Mouse (Mus musculus) cerebellum, adult 2 months (tissue): ENCODE measurements at regions not wholly inside any gene's neighbourhood (a gene's known extent, or its start where the extent isn't known, plus 50 kb on each side); places are given as distances from the start of the nearest gene placed in this dataset.

ENCODE experiments used
- DNase-seq, 2 experiments: peaks; one replicate each; pipeline ENCODE4 v3.0.0; 2021
- H3K27ac ChIP-seq: fragments of 200-500 bp; 2 replicates; pipeline ENCODE4 v1.5.1; 2012; ENCODE audit warnings: low read length, control low read depth, inconsistent platforms; ENCODE audit not compliant: insufficient read depth
- H3K27me3 ChIP-seq: fragments of 200-500 bp; 2 replicates; pipeline ENCODE4 v1.6.1; 2012; ENCODE audit warnings: inconsistent platforms, mild to moderate bottlenecking, low read length, moderate library complexity; ENCODE audit not compliant: control insufficient read depth, insufficient read depth
- H3K4me1 ChIP-seq: fragments of 200-500 bp; 2 replicates; pipeline ENCODE4 v1.6.1; 2011; ENCODE audit warnings: low read length; ENCODE audit not compliant: control insufficient read depth, insufficient read depth
- H3K4me3 ChIP-seq: fragments of 200-500 bp; replicated peaks from 2 replicates; pipeline ENCODE3; 2011; ENCODE audit warnings: mild to moderate bottlenecking, low read depth, low read length, control low read depth; ENCODE audit not compliant: insufficient read depth
- CTCF ChIP-seq: fragments of 200-500 bp; IDR thresholded peaks from 2 replicates; pipeline ENCODE4 v1.5.1; 2011; ENCODE audit warnings: low read depth, mild to moderate bottlenecking, control low read depth, low read length, moderate library complexity, borderline replicate concordance; ENCODE audit not compliant: insufficient read depth
- POLR2A ChIP-seq: fragments of 200-500 bp; IDR thresholded peaks from 2 replicates; pipeline ENCODE4 v1.6.1; 2011; ENCODE audit warnings: low read length, control low read depth, borderline replicate concordance; ENCODE audit not compliant: insufficient read depth
- WGBS: fragments of 180-500 bp; shearing (Covaris S2); methylation state at CpG from one replicate; pipeline ENCODE4 v1.1.7; 2018; 5-methylcytosine and 5-hydroxymethylcytosine counted together

DNA sequence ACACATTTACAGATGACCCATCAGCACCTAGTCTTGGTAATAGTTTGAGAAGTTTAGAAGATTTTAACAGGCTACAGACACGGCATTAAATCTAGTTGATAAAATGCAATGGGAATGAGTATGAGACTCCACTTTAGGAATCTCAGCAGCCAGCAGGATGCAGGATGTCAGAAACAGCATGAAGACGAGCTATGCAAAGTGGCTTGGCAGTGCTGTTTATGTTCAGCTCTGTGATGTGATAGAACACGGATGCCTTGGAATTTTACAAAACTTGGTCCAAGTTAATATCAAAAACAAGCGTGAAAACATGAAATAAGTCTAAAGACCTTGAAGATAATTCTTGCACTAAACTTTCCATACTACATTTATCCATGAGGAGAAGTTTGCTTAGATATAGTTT lies 193.0 kb downstream of the Pou4f1 start:
- no peak for DNase-seq
- TF ChIP-seq CTCF (no peak), POLR2A (no peak)
- Histone ChIP-seq H3K27ac (no peak overlapping the region), H3K27me3 (no peaks in the 10 kb centered on the region; the same call in 1 of the 2 replicates), H3K4me1 (peaks cover 2% of the 10 kb centered on the region; the same call in 1 of the 2 replicates), H3K4me3 (no peak overlapping the region)
- WGBS: 43% methylated on average over 4 of the region's 4 CpGs

DNA sequence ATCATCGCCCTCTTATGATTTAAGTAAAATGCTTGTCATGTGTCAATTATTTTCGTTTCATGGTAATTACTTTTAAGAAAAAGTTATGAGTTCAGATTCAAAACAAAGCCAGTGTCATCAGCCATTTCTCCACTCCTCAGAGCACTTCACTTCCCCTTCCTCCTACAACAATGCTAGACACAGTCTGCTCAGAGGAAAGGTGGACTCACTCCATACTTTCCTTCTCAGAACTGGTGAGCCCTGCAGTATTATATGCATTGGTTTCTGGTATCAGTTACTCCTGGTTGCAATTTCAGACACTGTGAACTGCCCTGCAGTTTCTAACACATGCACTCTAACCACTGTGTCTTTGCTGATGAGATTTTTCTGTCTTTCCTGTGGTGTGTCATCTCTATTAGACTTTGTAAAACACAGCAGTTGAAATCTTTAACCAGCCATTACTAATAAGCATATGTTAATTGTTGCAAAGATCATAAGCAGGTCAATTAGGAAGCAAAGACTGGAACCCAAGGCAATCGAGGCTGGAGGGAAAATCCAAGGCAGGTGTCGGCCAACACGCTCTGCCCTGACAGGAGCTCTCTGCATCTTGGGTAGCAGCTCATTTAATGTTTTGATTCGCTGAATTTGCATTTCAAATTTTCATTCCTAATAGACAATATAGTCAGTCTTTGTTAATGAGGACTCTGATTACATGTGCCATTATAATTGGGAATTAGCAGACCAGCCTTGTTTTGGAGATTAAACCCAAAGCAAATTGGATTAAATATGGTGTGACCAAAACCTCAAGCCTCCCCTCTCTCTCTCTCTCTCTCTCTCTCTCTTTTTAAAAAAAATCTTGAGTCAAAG lies 202.7 kb downstream of the Pou4f1 start:
- Histone ChIP-seq H3K27me3 (no peaks in the 10 kb centered on the region), H3K4me1 (no peaks in the 10 kb centered on the region), H3K27ac (no peak overlapping the region), H3K4me3 (no peak overlapping the region)
- TF ChIP-seq CTCF (no peak), POLR2A (no peak)
- DNase-seq: no peak
- 63% methylated on average over 6 of the region's 6 CpGs for WGBS

DNA sequence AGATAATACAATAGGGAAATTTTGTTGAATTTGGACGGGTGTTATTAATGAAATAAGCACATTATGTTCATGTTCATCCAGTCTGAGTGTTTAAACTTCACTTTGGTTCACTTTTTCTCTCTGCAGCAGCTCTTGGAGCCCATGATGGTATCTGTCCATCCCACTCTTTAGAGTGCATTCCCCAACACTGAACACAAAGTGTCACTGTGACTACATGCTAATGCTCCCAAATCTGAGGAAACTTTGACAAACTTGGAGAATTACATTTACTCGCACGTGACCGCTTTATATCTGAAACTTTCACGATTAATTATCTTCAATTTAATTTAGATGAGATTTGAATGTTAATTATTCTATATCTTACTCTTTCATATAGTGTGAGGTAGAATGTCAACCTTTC lies 250.8 kb downstream of the Pou4f1 start:
- no peaks in the 10 kb centered on the region for H3K27me3 ChIP-seq
- no peaks in the 10 kb centered on the region for H3K4me1 ChIP-seq
- 72% methylated on average over 5 of the region's 5 CpGs for WGBS
- no peak overlapping the region for H3K27ac ChIP-seq
- no peak overlapping the region for H3K4me3 ChIP-seq
- DNase-seq: no peak
- no peak for TF ChIP-seq POLR2A
- no peak for TF ChIP-seq CTCF

DNA sequence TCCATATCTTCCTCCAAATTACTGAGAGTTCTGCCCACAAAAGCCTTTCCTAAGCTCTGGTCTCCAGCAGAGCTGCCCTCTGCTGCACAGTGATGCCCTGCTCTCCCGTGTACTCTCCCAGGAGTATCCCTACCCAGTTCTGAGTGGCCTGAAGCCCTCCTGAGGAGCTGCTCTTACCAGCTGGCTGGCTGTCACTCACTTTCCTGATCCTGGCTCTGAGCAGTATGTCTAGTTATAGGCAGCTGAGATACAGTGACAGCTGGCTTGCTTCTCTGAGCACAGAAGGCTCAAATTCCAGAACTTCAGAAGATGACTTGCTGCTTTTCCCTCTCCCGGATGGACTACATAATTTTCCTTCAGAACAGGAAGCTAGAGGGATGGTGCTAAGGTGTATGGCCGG lies 257.1 kb downstream of the Pou4f1 start:
- 39% methylated on average over 3 of the region's 3 CpGs for WGBS
- peak in 1 of 2 experiments; percentile 1 for DNase-seq
- no peak overlapping the region for H3K27ac ChIP-seq
- TF ChIP-seq CTCF: no peak
- TF ChIP-seq POLR2A: no peak
- H3K4me3 ChIP-seq: no peak overlapping the region
- H3K27me3 ChIP-seq: no peaks in the 10 kb centered on the region
- H3K4me1 ChIP-seq: peaks cover 6% of the 10 kb centered on the region

DNA sequence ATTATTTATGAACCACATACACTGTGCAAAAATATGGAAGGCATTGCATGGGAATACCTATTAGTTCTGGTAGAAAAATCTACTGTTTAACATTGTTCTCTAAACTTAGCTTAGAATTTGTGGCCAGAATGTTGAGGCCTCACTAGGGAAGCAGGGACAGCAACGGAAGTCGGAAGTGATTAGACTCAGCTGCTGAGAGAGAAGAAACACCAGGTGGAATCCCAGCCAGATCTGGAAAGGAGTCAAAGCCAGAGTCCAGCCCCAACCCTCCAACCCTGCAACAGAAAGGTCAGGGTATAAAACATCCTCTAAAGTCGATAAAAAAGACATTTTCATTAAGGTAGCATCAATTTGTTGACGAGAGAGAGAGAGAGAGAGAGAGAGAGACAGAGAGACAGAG lies 258.9 kb downstream of the Pou4f1 start:
- TF ChIP-seq POLR2A: no peak
- no peak for DNase-seq
- peaks cover 6% of the 10 kb centered on the region for H3K4me1 ChIP-seq
- no peak overlapping the region for H3K4me3 ChIP-seq
- no peaks in the 10 kb centered on the region for H3K27me3 ChIP-seq
- H3K27ac ChIP-seq: no peak overlapping the region
- WGBS: 42% methylated on average over 4 of the region's 4 CpGs

DNA sequence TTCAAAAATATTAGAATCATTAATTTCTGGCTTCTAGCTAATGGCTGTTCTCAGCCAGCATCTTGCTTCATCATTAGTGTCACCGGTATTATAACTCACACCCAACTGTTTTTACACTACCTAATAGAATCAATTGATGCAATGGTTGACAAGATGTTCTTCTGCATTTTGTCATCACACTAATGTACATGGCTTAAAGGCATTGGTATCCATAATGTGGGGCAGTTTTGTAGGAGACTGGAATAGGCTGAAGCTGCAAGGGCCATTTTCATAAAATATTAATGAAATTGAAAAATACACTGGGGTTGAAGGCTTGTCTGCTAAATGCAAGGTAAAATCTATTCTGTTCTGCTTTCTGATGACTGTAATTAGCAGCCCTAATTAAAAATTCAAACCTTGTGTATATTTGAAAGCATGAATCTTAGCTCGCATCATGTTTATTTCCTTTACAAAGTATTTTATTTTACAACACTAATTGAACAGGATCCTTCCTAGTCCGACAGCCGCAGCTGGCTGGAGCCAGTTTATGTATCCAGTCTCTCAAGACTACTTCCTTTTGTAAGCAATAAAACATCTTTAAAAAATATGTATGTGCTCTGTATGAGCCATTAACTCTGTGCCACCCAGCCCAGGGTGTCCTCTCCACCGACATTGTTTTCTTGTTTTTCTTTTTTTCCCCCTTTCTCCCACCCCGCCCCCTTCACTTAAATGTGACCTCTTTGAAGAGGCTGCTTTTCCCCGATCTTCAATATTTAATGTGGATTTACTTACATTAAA lies 259.6 kb downstream of the Pou4f1 start:
- no peak for TF ChIP-seq POLR2A
- 78% methylated on average over 7 of the region's 7 CpGs for WGBS
- DNase-seq: no peak
- no peaks in the 10 kb centered on the region for H3K27me3 ChIP-seq
- H3K27ac ChIP-seq: no peak overlapping the region
- peaks cover 6% of the 10 kb centered on the region for H3K4me1 ChIP-seq
- no peak overlapping the region for H3K4me3 ChIP-seq

DNA sequence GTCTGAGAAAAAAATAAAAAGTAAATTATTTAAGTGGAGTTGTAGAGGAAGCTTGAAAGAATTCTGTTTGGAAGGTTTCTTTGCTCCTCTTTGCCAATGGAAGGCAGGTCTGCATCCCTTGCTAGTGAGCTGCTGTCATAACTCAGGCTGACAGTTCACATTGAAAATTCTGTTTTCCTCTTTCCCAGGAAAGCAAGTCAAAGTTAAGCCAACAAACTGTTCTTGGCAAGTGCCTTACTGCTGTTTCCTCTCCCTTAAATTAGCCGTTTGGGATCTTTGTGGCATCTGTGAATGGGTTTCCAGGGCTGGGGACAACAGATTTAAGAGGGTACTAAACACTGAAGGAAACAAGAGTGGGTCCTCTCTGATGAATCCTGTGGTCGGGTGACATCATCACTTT lies 261.2 kb downstream of the Pou4f1 start:
- 44% methylated on average over 2 of the region's 2 CpGs for WGBS

DNA sequence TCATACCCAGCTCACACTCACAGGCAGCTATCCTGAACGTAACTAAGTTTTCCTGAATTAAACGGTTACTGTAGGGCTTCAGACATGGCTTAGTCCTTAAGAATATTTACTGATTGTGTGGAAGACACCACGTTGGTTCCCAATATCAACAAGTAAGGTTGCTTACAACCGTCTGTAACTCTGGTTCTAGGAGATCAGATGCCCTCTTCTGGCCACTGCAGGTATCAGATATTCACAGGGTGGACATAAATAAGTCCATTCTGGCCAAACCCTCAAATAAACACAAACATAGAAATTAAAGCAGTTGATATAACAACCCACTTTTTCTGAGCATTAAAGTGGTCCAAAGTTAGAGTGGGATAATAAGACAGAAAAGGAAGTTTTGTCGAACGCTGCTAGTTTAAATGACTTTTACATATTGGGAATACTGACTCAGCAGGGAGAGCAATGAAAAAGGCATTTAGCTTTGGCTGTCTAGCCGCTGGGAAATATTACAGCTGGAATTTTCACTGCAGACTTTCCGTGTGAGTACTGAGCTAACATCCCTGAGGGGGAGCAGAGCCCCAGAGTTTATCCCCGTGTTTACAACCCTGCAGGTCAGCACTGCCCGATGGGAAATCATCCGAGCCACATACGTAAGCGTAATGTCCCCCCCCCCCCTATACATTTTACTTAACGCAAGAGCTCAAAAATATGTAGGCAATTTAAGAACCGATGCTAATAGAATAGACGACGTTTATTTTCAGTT lies 264.4 kb downstream of the Pou4f1 start:
- TF ChIP-seq POLR2A (no peak), CTCF (no peak)
- no peak for DNase-seq
- H3K27me3 ChIP-seq: no peaks in the 10 kb centered on the region
- 82% methylated on average over 17 of the region's 17 CpGs for WGBS
- H3K4me3 ChIP-seq: no peak overlapping the region
- no peaks in the 10 kb centered on the region for H3K4me1 ChIP-seq
- H3K27ac ChIP-seq: no peak overlapping the region

More for the DNA sequence above, 261.2 kb downstream of the Pou4f1 start:
- Histone ChIP-seq H3K27me3 (no peaks in the 10 kb centered on the region), H3K4me1 (peaks cover 6% of the 10 kb centered on the region), H3K4me3 (no peak overlapping the region), H3K27ac (no peak overlapping the region)
- TF ChIP-seq CTCF (no peak), POLR2A (no peak)
- no peak for DNase-seq
